Mouse (Mus musculus) liver, embryonic 11.5 days (tissue): ENCODE measurements at regions not wholly inside any gene's neighbourhood (a gene's known extent, or its start where the extent isn't known, plus 50 kb on each side); places are given as distances from the start of the nearest gene placed in this dataset.
A peak's percentile ranks its signal among the peaks of the same experiment; 100 is the strongest.

Experiments used
- ATAC-seq: fragments of 200-750 bp; cut with Nextera tagmentation; replicated peaks from 2 replicates; pipeline ENCODE4 v1.8.0; 2017; ENCODE audit warnings: moderate number of reproducible peaks, mild to moderate bottlenecking, moderate TSS enrichment, moderate library complexity; ENCODE audit not compliant: low FRiP score
- DNase-seq: peaks from one replicate; pipeline ENCODE4 v3.0.0-alpha.2; 2017; ENCODE audit warnings: low spot score
- H3K27ac ChIP-seq: fragments of 300-500 bp; sonication (generic); 2 replicates; pipeline ENCODE4 v1.5.1; 2014; ENCODE audit warnings: mild to moderate bottlenecking, low read depth, low read length, control low read depth
- H3K27me3 ChIP-seq: fragments of 300-500 bp; sonication (generic); replicated peaks from 2 replicates; pipeline ENCODE4 v1.6.1; 2014; ENCODE audit warnings: low read length, mixed read lengths; ENCODE audit not compliant: control insufficient read depth, insufficient read depth
- H3K36me3 ChIP-seq: fragments of 300-500 bp; sonication (generic); 2 replicates; pipeline ENCODE4 v1.6.1; 2014; ENCODE audit warnings: mild to moderate bottlenecking, low read length, moderate library complexity, mixed read lengths; ENCODE audit not compliant: control insufficient read depth, insufficient read depth
- H3K4me1 ChIP-seq: fragments of 300-500 bp; sonication (generic); replicated peaks from 2 replicates; pipeline ENCODE4 v1.6.1; 2014; ENCODE audit warnings: low read length, mixed read lengths; ENCODE audit not compliant: control insufficient read depth, insufficient read depth
- H3K4me2 ChIP-seq: fragments of 300-500 bp; sonication (generic); 2 replicates; pipeline ENCODE4 v1.6.1; 2014; ENCODE audit warnings: mild to moderate bottlenecking, control low read depth, moderate library complexity
- H3K4me3 ChIP-seq: fragments of 300-500 bp; sonication (generic); 2 replicates; pipeline ENCODE4 v1.5.1; 2014; ENCODE audit warnings: low read depth, low read length, control low read depth
- H3K9ac ChIP-seq: fragments of 300-500 bp; sonication (generic); 2 replicates; pipeline ENCODE4 v1.6.1; 2014; ENCODE audit warnings: low read depth, low read length, control low read depth
- H3K9me3 ChIP-seq: fragments of 300-500 bp; sonication (generic); 2 replicates; pipeline ENCODE4 v1.6.1; 2016; ENCODE audit warnings: low read length, inconsistent platforms, mixed read lengths; ENCODE audit not compliant: control insufficient read depth
- WGBS: fragments of 180-500 bp; shearing (Covaris S2); extraction: QIAGEN DNeasy Blood & Tissue Kit; methylation state at CpG from one replicate; pipeline ENCODE4 v1.1.7; 2014; 5-methylcytosine and 5-hydroxymethylcytosine counted together

DNA sequence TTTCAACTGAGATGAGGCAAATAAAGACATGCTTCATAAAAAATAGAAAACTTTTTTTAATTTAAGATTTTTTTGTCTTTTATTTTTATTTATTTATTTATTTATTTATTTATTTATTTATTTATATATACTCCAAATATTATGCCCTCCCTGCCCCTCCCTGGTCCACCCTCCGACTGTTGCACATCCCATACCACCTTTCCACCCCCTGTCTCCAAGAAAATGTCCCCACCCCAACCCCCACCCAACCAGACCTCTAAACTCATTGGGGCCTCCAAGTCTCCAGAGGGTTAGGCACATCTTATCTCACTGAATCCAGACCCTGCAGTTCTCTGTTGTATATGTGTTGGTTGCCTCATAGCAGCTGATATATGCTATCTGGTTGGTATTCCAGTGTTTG, 821.2 kb upstream of the Cdh7 start:
- ATAC-seq = 0 out of 2 replicates have a peak, but pooled peaks have one; percentile 36
- no peaks in the 10 kb centered on the region for H3K9me3 ChIP-seq
- H3K36me3 ChIP-seq = no peaks in the 10 kb centered on the region
- H3K4me2 ChIP-seq = no peak overlapping the region
- WGBS = 75% methylated on average over 1 of the region's 1 CpGs
- H3K9ac ChIP-seq = no peak overlapping the region
- no peak for DNase-seq
- no peak overlapping the region for H3K27ac ChIP-seq
- no peaks in the 10 kb centered on the region for H3K27me3 ChIP-seq
- no peak overlapping the region for H3K4me3 ChIP-seq
- H3K4me1 ChIP-seq = no peaks in the 10 kb centered on the region

GRCm38 (mm10) chr1:109170838-109171237, 811.4 kb upstream of the Cdh7 start:
- no peak overlapping the region for H3K4me2 ChIP-seq
- no peak for ATAC-seq
- H3K4me1 ChIP-seq = no peaks in the 10 kb centered on the region
- H3K4me3 ChIP-seq = no peak overlapping the region
- H3K27me3 ChIP-seq = no peaks in the 10 kb centered on the region
- H3K9ac ChIP-seq = no peak overlapping the region
- WGBS = 80% methylated on average over 1 of the region's 1 CpGs
- DNase-seq = no peak
- H3K27ac ChIP-seq = no peak overlapping the region
- no peaks in the 10 kb centered on the region for H3K36me3 ChIP-seq
- no peaks in the 10 kb centered on the region for H3K9me3 ChIP-seq

GRCm38 (mm10) chr1:109186497-109186896, 795.7 kb upstream of the Cdh7 start:
- Histone ChIP-seq H3K4me3 (no peak overlapping the region), H3K4me1 (no peaks in the 10 kb centered on the region), H3K27ac (no peak overlapping the region), H3K36me3 (no peaks in the 10 kb centered on the region), H3K9me3 (no peaks in the 10 kb centered on the region), H3K27me3 (no peaks in the 10 kb centered on the region), H3K4me2 (no peak overlapping the region), H3K9ac (no peak overlapping the region)
- no peak for DNase-seq
- ATAC-seq = no peak
- 81% methylated on average over 3 of the region's 3 CpGs for WGBS

GRCm38 (mm10) chr1:109220088-109220487, 762.1 kb upstream of the Cdh7 start:
- no peak for ATAC-seq
- 61% methylated on average over 1 of the region's 1 CpGs for WGBS

DNA sequence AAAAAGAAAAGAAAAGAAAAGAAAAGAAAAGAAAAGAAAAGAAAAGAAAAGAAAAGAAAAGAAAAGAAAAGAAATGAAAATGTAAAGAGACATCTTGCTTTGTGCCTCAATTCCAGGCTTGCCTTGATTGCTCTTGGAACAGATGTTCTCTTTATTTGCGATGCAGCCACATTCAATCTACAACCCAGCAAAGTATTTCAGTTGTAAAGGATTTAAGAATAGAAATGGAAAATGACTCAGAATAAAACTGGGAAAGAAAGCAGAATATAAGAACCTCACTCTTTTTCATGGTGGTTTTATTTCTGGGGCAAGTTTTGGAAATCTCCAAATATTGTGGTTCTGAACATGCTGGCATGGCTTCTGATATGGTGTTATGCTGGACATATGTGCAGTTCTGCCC, 758.7 kb upstream of the Cdh7 start:
- no peak for DNase-seq
- Histone ChIP-seq H3K9me3 (no peaks in the 10 kb centered on the region), H3K9ac (no peak overlapping the region), H3K4me3 (no peak overlapping the region), H3K27ac (no peak overlapping the region), H3K36me3 (no peaks in the 10 kb centered on the region), H3K27me3 (no peaks in the 10 kb centered on the region), H3K4me1 (no peaks in the 10 kb centered on the region), H3K4me2 (no peak overlapping the region)
- no peak for ATAC-seq
- 100% methylated on average over 1 of the region's 1 CpGs for WGBS

More at GRCm38 (mm10) chr1:109220088-109220487, 762.1 kb upstream of the Cdh7 start:
- Histone ChIP-seq H3K9me3 (no peaks in the 10 kb centered on the region), H3K4me1 (no peaks in the 10 kb centered on the region), H3K36me3 (no peaks in the 10 kb centered on the region), H3K27ac (no peak overlapping the region), H3K4me3 (no peak overlapping the region), H3K4me2 (no peak overlapping the region), H3K27me3 (no peaks in the 10 kb centered on the region), H3K9ac (no peak overlapping the region)
- no peak for DNase-seq
